In the genomic region with DNA sequence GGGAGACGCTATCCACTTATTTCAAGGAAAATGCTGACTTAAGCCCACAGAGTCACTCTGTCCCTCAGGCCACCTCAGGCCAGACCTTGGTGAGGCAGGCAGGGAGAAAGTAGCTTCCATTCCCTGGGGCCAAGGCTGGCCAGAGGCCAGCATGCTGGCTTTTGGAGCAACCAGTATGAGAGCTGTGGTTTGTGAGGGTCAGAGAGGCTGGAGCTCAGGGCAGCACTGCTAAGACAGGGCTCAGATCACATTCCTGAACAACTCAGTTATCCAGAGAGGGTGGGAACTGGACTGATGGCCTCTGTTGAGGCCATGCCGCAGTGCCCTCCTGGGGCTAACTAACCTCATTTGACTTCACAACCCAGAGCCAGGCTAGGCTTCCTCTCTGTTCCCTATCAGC, we compare ENCODE assay signal across 14 mouse cellular contexts. TPM values are rescaled to one million over a fixed set of nuclear protein-coding genes. Genes with fewer than 3 reads are reported as not detected.
DNase-seq lines count a peak whose midpoint lies in the region; ATAC-seq lines count a peak whose summit lies in the region.
"Had no signal": no experiment of that assay in that cellular context is flagged by ENCODE, and none has a peak within 500 bp of the region (broad histone marks: within the 10 kb centered on the region; RNA-seq: fewer than 3 reads in every experiment).

No protein-coding gene starts in this region.

- DNase-seq in gastrocnemius, postnatal 10 days = peak; percentile 35
- no peak for DNase-seq in gastrocnemius, adult 8-10 months (ENCODE audit: low spot score in 2 of 2)
- DNase-seq in kidney, postnatal 14 days = peak; percentile 50
- DNase-seq in kidney, adult 11 months = no peak
- peak; percentile 76 for DNase-seq in 3T3-L1 (ENCODE audit: low read depth, low spot score)
- peak; percentile 78 for DNase-seq in adrenal gland, postnatal 10 days
- no peak for DNase-seq in left cerebral cortex, postnatal 4 days
- DNase-seq: layer of hippocampus, adult 9-11 months; liver, postnatal 0 days; thymus, postnatal 14 days had no signal

- intact Hi-C loops in left cerebral cortex, postnatal 4 days (cut with DNase I) = no loop called here

- ATAC-seq in megakaryocyte progenitor cell, adult 5-6 weeks (replicated peaks; ENCODE audit: poor library complexity) = no peak
- ATAC-seq: forebrain, embryonic 16.5 days; hindbrain, embryonic 16.5 days; liver, postnatal 0 days; midbrain, embryonic 16.5 days had no signal

RNA-seq across cellular contexts. Expression of a gene that starts 15.1 kb away (rescaled TPM):
- 10 to 100 TPM; 22.3 to 22.6 TPM for total RNA-seq in gastrocnemius, postnatal 10 days (2021)
- total RNA-seq in gastrocnemius, adult 8-10 months (2022) = 10 to 100 TPM; 39.3 to 50.8 (median 41.4) TPM
- 10 to 100 TPM; 31.4 to 36.2 TPM for total RNA-seq in adrenal gland, postnatal 10 days (2021)
- 1.1 and 2.7 TPM in 2 replicates for total RNA-seq in megakaryocyte progenitor cell, adult 5-6 weeks (2015)
- 3.7 and 4.7 TPM in 2 replicates for total RNA-seq in megakaryocyte progenitor cell, adult 5-6 weeks (2017)
- total RNA-seq in left cerebral cortex, postnatal 4 days (2021) = 10 to 100 TPM; 21.1 to 22.3 TPM

Comparison
In these comparisons a context has a peak if more than half of its experiments do, and no peak if none do; other contexts are left out.
1. DNase-seq: peak in gastrocnemius, postnatal 10 days (single experiment), kidney, postnatal 14 days (single experiment), 3T3-L1 (single experiment) and adrenal gland, postnatal 10 days (single experiment); none in gastrocnemius, adult 8-10 months (0 of 2), kidney, adult 11 months (single experiment) and left cerebral cortex, postnatal 4 days (single experiment).